Mouse (Mus musculus): ENCODE measurements around the gene Rcor1. TPM values are rescaled to one million over a fixed set of nuclear protein-coding genes. Genes with fewer than 3 reads are reported as not detected.
"Not testable (repeated sequence)": the region's sequence is repeated elsewhere in the genome, so short reads cannot be mapped to it uniquely, and the experiment has no call there.

The Rcor1 gene
- total RNA-seq, 4 experiments from 2014 or later, result 13.0 to 15.2 (median 14.2) TPM

DNA sequence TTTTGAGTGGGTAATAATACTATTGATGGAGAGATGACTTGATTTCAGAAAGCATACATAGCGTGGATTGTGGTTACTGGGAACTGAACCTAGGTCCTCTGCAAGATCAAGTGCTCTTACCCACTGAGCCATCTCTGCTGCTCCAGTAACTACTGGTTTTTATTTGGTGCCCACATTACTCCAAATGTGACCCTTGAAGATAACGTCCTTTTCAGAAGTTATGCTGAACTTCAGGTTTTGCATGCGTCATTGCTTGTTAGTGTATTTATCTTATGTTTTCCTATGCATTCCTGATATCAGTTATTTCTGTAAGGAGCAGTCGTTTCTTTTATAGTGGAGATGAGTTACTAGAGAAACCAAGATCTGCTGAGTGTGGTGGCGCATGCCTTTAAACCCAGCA lies 26.2 kb downstream of the Rcor1 start:
- no peak for DNase-seq (ENCODE audit: low spot score in 2 of 2)

GRCm38 (mm10) chr12:111067816-111068215 lies 28.7 kb downstream of the Rcor1 start:
- DNase-seq (ENCODE audit: low spot score in 2 of 2), result no peak

GRCm38 (mm10) chr12:111069299-111069698 lies 30.1 kb downstream of the Rcor1 start:
- not testable (repeated sequence) for DNase-seq (ENCODE audit: low spot score in 2 of 2)

DNA sequence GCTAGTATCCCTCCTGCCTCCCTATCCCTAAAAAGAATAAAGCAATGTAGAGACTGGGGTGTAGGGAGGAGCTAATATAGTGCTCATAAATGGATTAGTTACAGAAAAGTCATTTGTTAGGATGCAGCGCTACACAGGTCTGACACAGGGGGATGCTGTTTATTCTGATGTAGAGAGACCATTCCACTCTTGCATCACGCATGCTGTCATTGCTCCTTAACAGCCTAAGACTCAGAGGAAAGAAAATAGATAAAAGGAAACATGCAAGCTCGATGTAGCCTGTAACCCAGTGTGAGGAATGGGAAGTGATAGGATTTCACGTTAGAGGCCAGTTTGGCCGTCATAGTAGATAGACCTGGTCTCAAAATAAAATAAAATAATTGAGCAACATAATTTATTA lies 31.9 kb downstream of the Rcor1 start:
- DNase-seq (ENCODE audit: low spot score in 2 of 2), result no peak

DNA sequence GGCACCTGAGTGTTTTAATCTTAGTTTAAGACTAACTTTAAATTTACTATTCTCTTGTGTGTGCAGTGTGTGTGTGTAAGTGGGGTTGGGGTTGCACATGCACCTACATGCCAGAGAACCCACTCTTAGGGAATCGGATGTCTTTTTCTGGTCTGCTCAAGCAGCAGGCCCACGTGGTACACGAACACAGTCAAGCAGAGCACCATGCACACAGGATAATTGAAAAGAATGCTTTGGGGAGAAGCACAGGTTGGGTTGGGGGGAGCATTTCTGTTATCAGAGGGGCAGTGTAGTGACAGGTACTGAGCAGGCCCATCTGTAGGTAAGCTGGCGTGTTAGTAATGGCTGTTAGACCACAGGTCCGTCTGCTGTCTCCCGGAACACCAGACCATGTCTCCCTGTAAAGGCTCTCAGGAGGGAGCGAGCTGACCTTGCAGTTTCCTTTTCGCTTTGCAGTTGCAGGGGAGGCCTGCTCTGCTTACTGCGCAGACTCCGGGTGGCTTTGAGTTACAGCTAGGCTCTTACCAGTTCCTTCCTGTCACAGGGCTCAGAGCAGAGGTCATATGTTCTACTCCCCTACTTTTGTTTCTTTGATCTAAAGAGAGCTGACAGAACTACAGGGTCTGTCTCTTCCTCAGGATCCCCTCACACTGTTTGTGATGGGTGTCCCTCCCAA lies 32.5 kb downstream of the Rcor1 start:
- no peak for DNase-seq (ENCODE audit: low spot score in 2 of 2)

DNA sequence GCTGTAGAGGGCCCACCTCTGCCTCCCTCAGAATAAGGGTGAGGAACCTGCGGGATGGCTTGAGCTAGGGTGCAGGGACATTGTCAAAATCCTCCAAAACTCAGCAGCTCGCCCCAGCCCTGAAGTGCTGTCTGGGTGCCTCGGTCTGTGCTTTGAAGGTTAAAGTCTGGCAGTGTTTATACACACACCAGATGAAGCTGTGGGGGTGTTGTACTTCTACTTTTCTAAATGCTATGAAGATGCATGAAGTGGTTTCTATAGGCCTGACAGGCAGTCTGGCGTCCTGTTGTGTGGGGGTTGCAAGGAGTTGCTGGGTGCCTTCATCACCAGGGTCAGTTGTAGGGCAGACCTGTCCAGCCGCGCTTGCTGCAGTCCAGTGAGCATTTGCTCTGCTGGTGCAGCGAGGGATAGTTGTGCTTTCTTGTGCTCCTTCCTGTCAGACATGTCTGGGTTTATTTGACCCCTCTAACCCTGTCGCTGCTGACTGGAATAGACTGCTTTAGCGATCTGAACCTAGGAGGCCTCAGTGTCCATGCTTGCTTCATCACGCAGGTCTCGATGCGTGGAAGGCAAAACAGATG lies 37.3 kb downstream of the Rcor1 start:
- DNase-seq (ENCODE audit: low spot score in 2 of 2), result no peak

DNA sequence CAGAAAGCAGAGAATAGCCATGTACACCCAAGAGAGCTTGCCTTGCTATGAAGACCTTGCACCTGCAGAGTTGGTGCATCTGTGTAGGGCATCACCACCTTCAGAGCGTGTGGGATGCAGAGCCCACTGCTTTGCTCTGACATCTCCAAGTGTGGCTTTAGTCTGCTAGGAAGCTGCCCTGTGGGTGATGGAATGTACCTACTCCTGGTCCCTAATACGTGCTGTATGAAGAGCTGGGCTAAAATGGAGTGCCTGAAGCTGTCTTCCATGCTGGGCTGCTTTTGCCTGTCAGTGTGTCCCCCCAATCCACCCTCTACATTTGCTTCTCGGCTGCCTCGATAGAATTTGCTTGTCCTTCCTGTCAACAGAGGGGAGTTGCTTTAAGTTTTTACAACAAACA lies 46.4 kb downstream of the Rcor1 start:
- no peak for DNase-seq (ENCODE audit: low spot score in 2 of 2)

- DNase-seq (ENCODE audit: low spot score in 2 of 2), result no peak
Observed at GRCm38 (mm10) chr12:111087066-111087465, 47.9 kb downstream of the Rcor1 start.

GRCm38 (mm10) chr12:111088186-111088585 lies 49.0 kb downstream of the Rcor1 start:
- DNase-seq (ENCODE audit: low spot score in 2 of 2), result peak; percentile 48

- DNase-seq (ENCODE audit: low spot score in 2 of 2), result no peak
Observed at GRCm38 (mm10) chr12:111088731-111089141, 49.6 kb downstream of the Rcor1 start.

GRCm38 (mm10) chr12:111089145-111089544 lies 50.0 kb downstream of the Rcor1 start:
- no peak for DNase-seq (ENCODE audit: low spot score in 2 of 2)

DNA sequence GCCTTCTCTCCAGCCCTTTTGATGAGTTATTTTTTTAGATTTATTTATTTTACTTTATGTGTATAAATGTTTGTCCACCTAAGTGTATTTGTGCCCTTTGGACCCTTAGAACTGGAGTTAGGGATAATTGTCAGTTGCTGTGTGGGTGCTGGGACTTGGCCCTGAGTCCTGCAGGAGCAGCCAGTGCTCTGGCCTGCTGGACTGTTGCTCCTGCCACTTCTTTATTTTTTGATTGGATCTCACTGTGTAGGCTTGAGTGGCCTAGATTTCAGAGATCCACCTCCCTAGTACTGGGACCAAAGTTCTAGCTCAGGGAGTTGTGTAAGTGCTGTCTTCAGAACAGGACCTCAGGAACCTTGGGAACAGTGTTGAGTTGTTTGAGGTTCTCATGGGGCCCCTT lies 51.6 kb downstream of the Rcor1 start:
- DNase-seq (ENCODE audit: low spot score in 2 of 2), result no peak

DNA sequence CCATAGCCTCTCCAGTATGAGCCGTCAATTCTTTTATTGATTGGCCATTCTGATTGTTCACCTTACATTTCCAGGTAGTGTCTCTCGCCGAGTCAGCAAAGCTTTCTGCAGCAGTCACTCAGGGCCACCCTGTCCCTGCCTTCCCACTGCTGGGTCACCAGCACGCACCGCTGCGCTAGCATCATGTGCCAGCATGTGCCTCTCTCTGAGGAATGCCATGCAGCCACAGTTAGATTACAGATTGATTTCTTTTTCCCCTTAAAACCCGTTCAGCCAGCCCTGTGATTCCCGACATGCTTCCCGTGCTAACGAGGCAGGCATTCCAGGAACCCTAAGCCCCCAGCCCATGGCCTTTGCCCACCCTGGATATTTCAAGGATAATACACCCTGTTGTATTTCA lies 52.8 kb downstream of the Rcor1 start:
- no peak for DNase-seq (ENCODE audit: low spot score in 2 of 2)

GRCm38 (mm10) chr12:111094073-111094472 lies 54.9 kb downstream of the Rcor1 start:
- no peak for DNase-seq (ENCODE audit: low spot score in 2 of 2)

GRCm38 (mm10) chr12:111095086-111095485 lies 55.9 kb downstream of the Rcor1 start:
- no peak for DNase-seq (ENCODE audit: low spot score in 2 of 2)

- DNase-seq (ENCODE audit: low spot score in 2 of 2), result no peak
Observed at GRCm38 (mm10) chr12:111096249-111096648, 57.1 kb downstream of the Rcor1 start.

GRCm38 (mm10) chr12:111097036-111097435 lies 57.9 kb downstream of the Rcor1 start:
- no peak for DNase-seq (ENCODE audit: low spot score in 2 of 2)

GRCm38 (mm10) chr12:111111176-111111575 lies 72.0 kb downstream of the Rcor1 start:
- DNase-seq (ENCODE audit: low spot score in 2 of 2), result no peak

GRCm38 (mm10) chr12:111114593-111114992 lies 75.4 kb downstream of the Rcor1 start:
- DNase-seq (ENCODE audit: low spot score in 2 of 2), result no peak

DNA sequence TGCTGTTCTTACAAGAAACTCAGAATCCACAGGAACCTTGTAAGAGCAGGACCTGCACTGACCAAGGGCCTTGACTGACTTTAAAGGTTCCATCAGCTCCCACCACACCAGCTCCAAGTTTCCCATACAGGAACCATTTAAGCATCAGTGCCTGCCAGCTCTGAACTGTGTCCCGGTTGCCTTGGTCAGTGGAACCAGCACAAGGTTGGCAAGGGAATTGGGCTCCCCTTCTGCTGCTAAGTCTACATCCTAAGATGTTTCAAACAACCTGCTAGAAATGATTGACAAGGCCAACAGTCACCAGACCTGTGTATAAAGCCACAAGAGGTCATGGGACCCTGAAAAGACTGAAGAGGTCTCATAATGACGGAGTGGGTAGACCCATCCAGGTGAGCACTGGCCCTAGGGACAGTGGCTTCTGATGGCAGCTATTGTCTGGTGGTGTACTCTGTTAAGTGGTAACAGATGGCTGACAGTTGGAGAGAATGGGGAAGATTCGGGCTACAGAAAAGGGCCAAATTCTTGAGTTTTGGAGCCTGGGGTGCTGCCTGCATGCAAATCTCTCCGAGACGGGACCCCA lies 80.4 kb downstream of the Rcor1 start:
- no peak for DNase-seq (ENCODE audit: low spot score in 2 of 2)

- DNase-seq (ENCODE audit: low spot score in 2 of 2), result no peak
Observed at GRCm38 (mm10) chr12:111120976-111121645, 82.0 kb downstream of the Rcor1 start.

DNA sequence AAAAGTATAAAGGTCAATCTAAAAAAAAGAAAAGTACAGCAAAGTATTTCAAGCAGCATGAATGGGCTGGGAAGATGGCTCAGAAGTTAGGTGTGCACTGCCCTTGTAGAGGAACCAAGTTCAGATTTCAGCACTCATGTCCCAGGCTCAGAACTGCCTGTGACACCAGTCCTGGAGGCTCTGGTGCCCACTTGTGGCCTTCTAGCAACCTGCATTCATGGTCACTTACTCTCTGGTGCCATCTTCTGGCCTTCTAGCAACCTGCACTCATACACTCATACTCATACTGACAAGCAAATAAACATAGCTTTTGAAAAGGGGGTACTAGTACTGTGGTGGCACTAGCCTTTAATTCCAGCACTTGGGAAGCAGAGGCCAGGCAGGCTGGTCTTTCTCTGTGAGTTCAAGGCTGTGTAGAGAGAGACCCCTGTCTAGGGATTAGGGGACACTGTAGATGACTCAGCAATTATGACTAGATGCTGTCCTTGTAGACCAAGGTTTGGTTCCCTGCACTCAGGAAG lies 83.2 kb downstream of the Rcor1 start:
- no peak for DNase-seq (ENCODE audit: low spot score in 2 of 2)
